Mouse (Mus musculus) embryo, embryonic 9.5 days (tissue): ENCODE results near the gene Cdhr3.

ENCODE experiments used
- DNase-seq: peaks from one replicate; pipeline ENCODE4 v3.0.0-alpha.2; 2017; ENCODE audit errors: extremely low spot score

Gene Cdhr3

DNA sequence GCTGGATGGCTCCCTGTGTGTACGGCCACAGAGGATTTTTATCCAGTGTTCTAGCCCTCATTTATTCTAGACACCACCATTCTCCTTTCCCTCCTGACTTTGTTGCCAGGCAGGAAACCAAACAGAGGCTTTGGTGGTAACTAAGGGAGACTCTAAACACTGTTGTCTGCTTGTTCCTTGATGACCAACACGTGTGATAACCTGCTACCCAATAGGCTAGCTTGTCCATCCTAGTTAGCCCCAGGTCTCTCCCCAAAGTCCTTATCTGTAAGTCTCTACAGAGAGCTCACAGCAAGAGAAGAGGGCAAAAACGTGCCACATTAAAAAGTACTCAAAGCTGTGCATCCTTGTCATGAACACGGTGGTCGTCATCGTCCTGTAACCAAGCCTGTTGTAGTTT lies at the start of gene Cdhr3:
TSS of gene Cdhr3 (minus strand) at position 101 of the 400 bp plus-strand sequence.
- no peak for DNase-seq

- DNase-seq: no peak
Measured at GRCm38 (mm10) chr12:33139083-33139482, 46.4 kb upstream of the Cdhr3 start.

DNA sequence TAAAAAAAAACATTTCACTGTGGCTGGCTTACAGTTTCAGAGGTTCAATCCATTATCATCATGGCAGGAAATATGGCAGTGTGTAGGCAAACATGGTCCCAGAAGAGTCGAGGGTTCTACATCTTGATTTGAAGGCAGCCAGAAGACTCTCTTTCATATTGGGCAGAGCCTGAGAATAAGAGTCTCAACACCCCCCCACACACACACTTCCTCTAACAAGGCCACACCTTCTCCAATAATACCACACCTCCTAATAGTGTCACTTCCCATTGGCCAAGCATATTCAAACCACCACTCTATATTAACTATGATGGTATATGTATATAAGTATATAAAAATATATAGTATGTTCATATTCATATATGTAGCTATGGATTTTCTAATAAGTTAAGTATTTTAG lies 45.2 kb upstream of the Cdhr3 start:
- DNase-seq: no peak

GRCm38 (mm10) chr12:33131796-33132195 lies 39.1 kb upstream of the Cdhr3 start:
- no peak for DNase-seq

DNA sequence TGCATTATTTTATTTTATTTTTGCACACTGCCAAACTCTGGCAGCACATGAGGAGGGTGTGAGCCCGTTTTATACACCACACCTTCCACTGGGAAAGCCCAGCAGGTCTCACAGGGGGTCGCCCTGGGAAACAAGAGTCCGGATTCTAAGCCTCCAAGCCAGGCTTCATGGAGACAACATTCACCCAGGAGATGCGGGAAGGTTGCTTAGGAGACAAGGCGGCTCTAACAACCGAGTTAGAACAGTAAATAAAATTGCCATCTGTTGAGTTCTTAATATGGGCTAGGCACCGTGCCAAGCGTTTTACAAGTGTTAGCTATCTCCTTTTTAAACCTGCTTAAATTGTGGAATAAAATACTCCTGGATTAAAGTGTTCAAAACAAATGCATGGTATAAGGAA lies 37.7 kb upstream of the Cdhr3 start:
- DNase-seq: no peak

DNA sequence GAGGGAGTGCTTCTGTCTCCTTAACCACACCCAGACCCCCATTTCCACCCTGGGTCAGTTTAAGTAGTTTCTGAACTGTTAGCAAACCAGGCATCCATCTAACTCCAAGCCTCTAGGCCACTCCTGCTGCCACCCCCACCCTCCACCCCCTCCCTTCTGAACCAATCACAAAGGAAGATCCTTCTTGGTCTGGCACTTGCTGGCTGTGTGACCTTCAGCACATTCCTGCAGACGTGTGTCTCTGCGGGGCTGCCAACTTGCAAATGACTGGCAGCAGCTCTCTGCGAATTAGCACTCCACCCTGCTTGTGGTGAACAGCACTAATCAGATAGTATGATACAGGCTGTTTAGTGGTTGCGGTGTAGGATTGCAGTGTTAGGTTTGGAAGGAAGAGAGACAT lies 36.7 kb upstream of the Cdhr3 start:
- DNase-seq: no peak

- no peak for DNase-seq
Measured at GRCm38 (mm10) chr12:33128702-33129101, 36.0 kb upstream of the Cdhr3 start.

DNA sequence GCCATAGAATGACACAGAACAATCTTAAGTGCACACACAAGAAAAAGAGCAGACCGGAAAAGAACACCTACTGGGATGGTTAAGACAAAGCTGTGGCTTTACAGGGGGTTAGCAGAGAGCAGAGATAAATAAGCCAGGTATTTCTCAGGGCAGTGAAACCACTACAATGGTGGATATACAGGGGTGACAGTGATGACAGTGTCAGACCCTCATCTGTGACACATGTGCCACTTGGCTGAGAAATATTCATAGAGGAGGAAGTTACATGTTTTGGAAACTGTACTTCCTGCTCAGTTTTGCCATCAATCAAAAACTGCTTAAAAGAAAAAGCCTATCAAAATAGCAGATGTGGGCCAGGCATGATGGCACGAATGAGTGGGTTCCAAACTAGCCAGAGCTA lies 35.4 kb upstream of the Cdhr3 start:
- no peak for DNase-seq

GRCm38 (mm10) chr12:33126243-33126642 lies 33.6 kb upstream of the Cdhr3 start:
- DNase-seq: no peak

DNA sequence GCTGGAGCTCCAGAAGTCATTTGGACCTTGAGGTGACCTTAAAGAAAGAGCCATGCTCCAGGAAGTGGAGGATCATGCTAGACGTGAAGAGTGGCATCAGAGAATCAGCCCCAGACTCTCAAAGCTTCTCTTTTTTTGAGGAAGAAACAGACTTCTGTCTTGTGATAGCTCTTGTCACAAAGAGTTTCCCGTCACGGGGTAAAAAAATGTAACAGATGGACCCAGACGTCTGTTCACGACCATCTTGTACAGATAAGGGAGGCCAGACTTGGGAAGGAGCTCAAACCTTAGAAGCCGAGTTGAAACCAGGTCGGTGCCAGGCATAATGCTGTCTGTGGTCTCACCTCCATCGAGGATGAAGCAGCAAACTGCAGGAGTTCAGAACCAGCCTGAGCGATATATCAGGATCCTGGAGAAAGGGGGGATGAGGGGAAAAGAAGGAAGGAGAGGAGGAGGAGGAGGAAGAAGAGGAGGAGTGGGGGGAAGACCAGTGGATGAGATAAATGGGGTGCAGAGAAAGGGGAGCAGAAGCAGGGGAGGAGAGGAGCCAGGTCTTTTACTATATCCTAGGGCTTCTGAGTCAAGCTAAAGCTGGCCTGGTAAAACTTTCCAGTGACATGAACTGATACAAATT lies 33.0 kb upstream of the Cdhr3 start:
- no peak for DNase-seq

DNA sequence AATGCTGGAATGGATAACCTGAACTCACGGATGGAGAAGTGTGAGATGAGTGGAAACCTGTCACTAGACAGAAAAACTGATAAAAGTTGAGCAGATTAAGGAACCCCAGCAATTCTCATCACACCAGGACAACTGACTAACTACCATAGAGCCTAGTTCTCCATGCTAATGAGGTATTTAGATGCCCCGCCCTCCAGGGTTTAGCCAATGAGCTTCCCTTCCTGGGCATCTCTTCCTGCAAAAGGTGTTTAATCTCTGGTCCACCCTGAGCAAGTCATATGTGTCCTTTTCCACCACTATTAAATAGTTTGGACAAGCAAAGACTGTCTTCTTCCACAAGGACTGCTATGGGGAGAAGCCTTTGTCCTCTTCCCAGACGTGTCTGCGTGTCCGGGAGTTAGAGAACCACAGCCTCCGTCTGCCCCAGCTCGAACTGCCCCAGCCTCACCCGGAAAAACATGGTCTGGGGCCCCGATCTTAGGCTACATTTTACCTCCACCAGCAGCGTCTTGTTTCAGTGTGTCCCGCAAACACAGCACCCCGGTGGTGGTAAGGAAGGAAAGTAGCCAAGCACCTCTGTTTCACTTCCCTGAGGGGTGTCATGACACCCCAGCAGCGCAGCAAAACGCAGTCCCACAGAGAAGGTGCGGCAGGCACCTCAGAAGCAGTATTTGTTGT lies 26.1 kb upstream of the Cdhr3 start:
- DNase-seq: no peak

DNA sequence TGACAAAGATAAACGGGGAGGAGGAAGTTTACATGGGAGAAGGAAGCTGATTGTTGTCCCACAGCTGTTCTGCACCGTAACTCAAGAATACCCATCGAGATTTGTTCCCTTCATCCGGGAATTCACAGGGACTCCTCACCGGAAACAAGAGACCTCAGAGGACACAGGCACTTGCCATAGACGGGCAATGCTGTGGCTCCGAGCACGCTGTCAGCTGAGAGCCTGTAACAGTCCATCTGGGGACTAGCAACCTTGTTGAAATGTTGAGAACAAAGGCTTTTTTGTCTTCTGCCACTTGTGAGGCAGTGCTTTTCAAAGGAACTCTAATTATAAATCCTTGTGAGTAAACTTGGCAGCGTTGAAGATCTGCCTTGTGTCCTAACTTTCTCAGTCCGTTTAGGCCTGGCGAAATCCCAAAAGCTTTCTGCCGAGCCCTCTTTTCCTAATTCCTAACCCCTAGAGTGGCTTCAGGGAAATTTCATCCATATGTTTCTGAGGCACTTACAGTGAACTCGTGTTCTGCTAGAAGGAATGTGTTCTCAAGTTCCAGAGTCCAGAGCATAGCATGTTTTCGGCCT lies 18.3 kb upstream of the Cdhr3 start:
- DNase-seq: no peak

- no peak for DNase-seq
Measured at GRCm38 (mm10) chr12:33109531-33109930, 16.9 kb upstream of the Cdhr3 start.

- DNase-seq: no peak
Measured at GRCm38 (mm10) chr12:33106438-33107167, 13.9 kb upstream of the Cdhr3 start.

DNA sequence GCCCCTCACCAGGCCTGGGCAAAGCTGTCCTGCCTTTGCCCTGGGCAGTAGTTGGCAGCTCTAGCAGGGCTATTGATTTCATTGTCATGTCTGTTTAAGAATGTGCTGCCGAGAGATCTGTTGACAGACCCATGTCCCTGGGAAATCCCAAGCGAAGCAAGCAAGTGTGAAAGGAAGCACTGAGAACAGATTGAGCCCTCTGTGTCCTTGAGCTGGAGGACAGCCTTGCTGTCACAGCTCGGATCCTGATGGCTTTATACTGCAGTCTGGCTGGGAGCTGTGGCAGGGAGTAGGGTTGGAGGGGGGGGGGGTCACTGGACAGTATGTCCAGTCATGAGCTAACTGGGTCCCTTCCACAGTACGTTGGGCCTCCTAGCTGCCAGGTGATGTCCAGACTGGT lies 13.0 kb upstream of the Cdhr3 start:
- no peak for DNase-seq

GRCm38 (mm10) chr12:33102342-33103115 lies 9.9 kb upstream of the Cdhr3 start:
- no peak for DNase-seq

- DNase-seq: no peak
Measured at GRCm38 (mm10) chr12:33101627-33102026, 9.0 kb upstream of the Cdhr3 start.

DNA sequence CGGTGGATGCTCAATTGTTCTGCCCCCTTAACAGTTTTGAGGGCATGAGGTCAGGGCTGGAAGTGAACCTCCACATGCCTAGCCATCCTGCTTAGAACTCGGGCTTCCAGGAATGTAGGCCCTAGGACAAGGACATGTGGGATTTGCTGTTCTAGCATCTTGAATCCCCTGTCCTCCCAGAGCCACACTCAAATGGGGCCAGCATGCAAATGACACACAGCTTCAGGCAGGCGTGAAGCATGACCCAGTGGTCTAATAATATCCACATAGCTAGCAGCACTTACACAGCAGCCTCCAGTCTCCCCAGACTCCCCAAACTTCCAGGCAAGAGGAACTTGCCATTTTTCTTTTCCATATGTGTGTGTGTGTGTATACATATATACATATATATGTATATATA lies 3.3 kb upstream of the Cdhr3 start:
- DNase-seq: no peak

DNA sequence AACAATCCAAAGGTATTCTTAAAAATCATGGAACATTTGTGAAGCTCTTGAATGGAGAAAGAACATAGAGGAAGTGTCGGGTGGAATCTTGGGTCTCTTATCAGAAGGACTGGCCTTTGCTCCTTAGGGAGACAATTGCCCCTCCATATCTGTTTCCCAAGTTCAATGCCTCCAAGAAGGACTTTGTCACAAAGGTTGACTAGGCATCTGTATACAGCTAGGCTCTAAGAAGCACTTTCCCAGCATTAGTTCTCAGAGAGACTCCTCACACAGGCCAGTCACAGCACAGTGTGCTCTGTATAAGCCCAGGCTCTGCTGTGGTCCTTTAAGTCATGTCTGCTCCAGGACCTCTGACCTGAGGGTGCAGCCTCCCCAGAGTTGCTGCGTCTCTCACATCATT lies 479 bp downstream of the Cdhr3 start:
- no peak for DNase-seq

DNA sequence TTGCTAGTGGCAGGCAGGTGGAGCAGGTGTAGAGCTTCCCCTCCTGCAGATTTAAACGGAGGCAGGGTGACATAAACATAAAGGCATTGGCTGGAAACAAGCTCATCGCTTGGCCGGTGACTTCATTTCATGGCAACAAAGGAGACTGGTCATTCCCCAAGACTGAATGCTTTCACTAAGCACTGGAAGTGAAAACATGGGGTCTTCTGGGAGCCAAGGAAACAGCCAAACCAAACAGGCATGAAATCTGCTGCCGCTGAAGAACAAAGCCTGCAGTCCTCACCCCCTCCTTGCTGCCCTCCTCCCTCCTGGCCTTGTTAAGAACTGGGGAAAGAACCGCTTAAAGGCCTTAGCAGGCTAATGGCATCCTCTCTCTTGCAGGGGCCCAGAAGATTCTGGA lies 6.5 kb downstream of the Cdhr3 start:
- peak; percentile 13 for DNase-seq

DNA sequence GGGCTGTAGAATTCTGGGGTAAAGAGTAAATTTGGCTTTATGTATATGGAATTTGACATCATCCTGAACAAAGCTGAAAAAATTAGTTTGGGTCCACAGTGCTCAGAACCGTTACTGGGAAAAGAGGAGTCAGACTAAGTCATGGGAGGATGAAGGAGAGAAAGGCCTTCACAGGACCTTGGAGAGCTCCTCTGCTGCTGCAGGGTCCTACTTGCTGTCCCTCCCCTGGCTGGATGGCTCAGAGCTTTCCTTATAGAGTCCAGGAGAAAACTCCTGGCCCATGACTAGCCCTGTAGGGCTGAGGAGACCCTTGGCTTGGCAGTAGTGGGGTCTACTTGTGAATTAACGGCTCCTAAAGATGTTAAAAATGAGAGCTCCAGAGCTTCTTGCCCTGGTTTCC lies 8.0 kb downstream of the Cdhr3 start:
- DNase-seq: peak; percentile 24

DNA sequence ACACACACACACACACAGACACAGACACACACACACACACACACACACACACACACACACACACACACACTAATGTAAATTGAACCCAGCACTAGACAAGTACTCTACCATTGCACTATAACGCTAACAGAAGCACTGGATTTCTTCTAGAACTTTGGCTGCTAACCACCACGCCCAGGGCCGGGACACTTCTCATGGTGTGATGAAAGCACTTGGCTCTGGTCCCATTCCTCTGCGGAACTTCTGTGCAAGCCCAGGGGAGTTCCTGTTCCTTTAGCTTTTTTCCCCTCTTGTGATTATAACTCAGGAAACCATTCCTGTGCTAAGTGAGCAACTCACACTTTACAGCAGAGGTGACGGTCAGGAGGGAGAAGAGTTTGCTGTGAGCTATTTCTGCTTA lies 9.3 kb downstream of the Cdhr3 start:
- no peak for DNase-seq
